Mouse (Mus musculus) embryonic facial prominence, embryonic 15.5 days (tissue): ENCODE data around the gene Shank1. TPM values are rescaled to one million over a fixed set of nuclear protein-coding genes. Genes with fewer than 3 reads are reported as not detected.

ENCODE experiments used
- ATAC-seq: fragments of 200-750 bp; cut with Nextera tagmentation; 2 replicates; pipeline ENCODE4 v1.8.0; 2017; ENCODE audit warnings: low read depth, moderate TSS enrichment; ENCODE audit not compliant: insufficient number of reproducible peaks, low FRiP score, low TSS enrichment
- H3K27ac ChIP-seq: fragments of 300-500 bp; sonication (generic); replicated peaks from 2 replicates; pipeline ENCODE4 v1.5.1; 2015; ENCODE audit warnings: mild to moderate bottlenecking, inconsistent platforms
- H3K27me3 ChIP-seq: fragments of 300-500 bp; sonication (generic); 2 replicates; pipeline ENCODE4 v1.6.1; 2015; ENCODE audit warnings: inconsistent platforms
- H3K36me3 ChIP-seq: fragments of 300-500 bp; sonication (generic); 2 replicates; pipeline ENCODE4 v1.6.1; 2015; ENCODE audit warnings: mild to moderate bottlenecking, inconsistent platforms
- H3K4me1 ChIP-seq: fragments of 300-500 bp; sonication (generic); 2 replicates; pipeline ENCODE4 v1.6.1; 2015; ENCODE audit warnings: inconsistent platforms
- H3K4me2 ChIP-seq: fragments of 300-500 bp; sonication (generic); replicated peaks from 2 replicates; pipeline ENCODE4 v1.6.1; 2015; ENCODE audit warnings: mild to moderate bottlenecking, inconsistent platforms
- H3K4me3 ChIP-seq: fragments of 300-500 bp; sonication (generic); replicated peaks from 2 replicates; pipeline ENCODE4 v1.5.1; 2015; ENCODE audit warnings: mild to moderate bottlenecking, inconsistent platforms
- H3K9ac ChIP-seq: fragments of 300-500 bp; sonication (generic); 2 replicates; pipeline ENCODE4 v1.6.1; 2015; ENCODE audit warnings: inconsistent platforms
- H3K9me3 ChIP-seq: fragments of 300-500 bp; sonication (generic); replicated peaks from 2 replicates; pipeline ENCODE4 v1.6.1; 2016; ENCODE audit warnings: inconsistent platforms
- WGBS: fragments of 180-500 bp; shearing (Covaris S2); methylation state at CpG from one replicate; pipeline ENCODE4 v1.1.7; 2015; 5-methylcytosine and 5-hydroxymethylcytosine counted together
- polyA plus RNA-seq: library from polyadenylated mRNA; unstranded; fragments of >200 nt; fragmentation: Nextera tagmentation; extraction: Ambion mirVana; gene quantifications from 2 replicates; pipeline ENCODE4 v1.2.1, GENCODE M21; 2015

Shank1 gene
- polyA plus RNA-seq, 1 experiment from 2014 or later: 6.1 TPM

- Histone ChIP-seq H3K9me3 (no peaks in the 10 kb centered on the region), H3K27ac (no peak overlapping the region), H3K4me2 (no peak overlapping the region), H3K4me3 (no peak overlapping the region), H3K27me3 (0 out of 2 replicates have a peak, but pooled peaks cover under 1% of the 10 kb centered on the region), H3K4me1 (no peaks in the 10 kb centered on the region), H3K36me3 (peaks cover 25% of the 10 kb centered on the region; the same call in 1 of the 2 replicates), H3K9ac (no peak overlapping the region)
- 58% methylated on average over 8 of the region's 8 CpGs for WGBS
- ATAC-seq: no peak
Observed at GRCm38 (mm10) chr7:44320886-44321285, 10.8 kb downstream of the Shank1 start.

- H3K4me2 ChIP-seq: no peak overlapping the region
- ATAC-seq: no peak
- peaks cover 25% of the 10 kb centered on the region; the same call in 1 of the 2 replicates for H3K36me3 ChIP-seq
- H3K9me3 ChIP-seq: no peaks in the 10 kb centered on the region
- no peak overlapping the region for H3K4me3 ChIP-seq
- H3K9ac ChIP-seq: no peak overlapping the region
- H3K27me3 ChIP-seq: peaks cover 11% of the 10 kb centered on the region
- H3K27ac ChIP-seq: no peak overlapping the region
- no peaks in the 10 kb centered on the region for H3K4me1 ChIP-seq
- 95% methylated on average over 1 of the region's 1 CpGs for WGBS
Observed at GRCm38 (mm10) chr7:44322290-44322689, 12.2 kb downstream of the Shank1 start.

DNA sequence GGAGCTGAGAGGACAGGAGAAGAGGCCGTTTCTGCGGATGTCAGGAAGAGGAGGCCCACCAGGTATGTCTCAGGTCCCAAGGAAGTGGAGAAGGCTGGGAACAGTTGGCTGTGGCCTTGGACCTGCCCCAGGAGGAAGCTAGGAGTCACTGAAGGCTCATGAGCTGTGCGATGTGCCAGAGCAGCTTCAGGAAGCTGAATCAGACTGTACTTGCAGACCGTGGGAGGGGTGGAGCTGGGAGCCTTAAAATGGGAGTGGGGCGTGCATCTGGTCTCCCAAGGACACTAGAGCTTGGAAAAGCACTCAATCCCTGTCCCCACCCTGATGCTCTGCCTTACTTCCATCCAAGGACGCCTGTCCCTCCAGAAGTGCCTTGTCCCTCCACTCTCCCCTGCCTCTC, 16.6 kb downstream of the Shank1 start:
- 69% methylated on average over 6 of the region's 6 CpGs for WGBS
- Histone ChIP-seq H3K27ac (no peak overlapping the region), H3K9me3 (no peaks in the 10 kb centered on the region), H3K4me1 (no peaks in the 10 kb centered on the region), H3K4me2 (no peak overlapping the region), H3K27me3 (peaks cover 17% of the 10 kb centered on the region), H3K36me3 (peaks cover 8% of the 10 kb centered on the region; the same call in 1 of the 2 replicates), H3K4me3 (no peak overlapping the region), H3K9ac (no peak overlapping the region)
- no peak for ATAC-seq

GRCm38 (mm10) chr7:44332336-44332735, 22.3 kb downstream of the Shank1 start:
- WGBS: 54% methylated on average over 3 of the region's 3 CpGs
- no peaks in the 10 kb centered on the region for H3K36me3 ChIP-seq
- no peak overlapping the region for H3K9ac ChIP-seq
- H3K4me2 ChIP-seq: no peak overlapping the region
- no peak for ATAC-seq
- no peak overlapping the region for H3K27ac ChIP-seq
- no peaks in the 10 kb centered on the region for H3K9me3 ChIP-seq
- no peak overlapping the region for H3K4me3 ChIP-seq
- peaks cover 50% of the 10 kb centered on the region for H3K27me3 ChIP-seq
- H3K4me1 ChIP-seq: peaks cover 13% of the 10 kb centered on the region

GRCm38 (mm10) chr7:44334139-44334538, 24.1 kb downstream of the Shank1 start:
- H3K4me3 ChIP-seq: no peak overlapping the region
- H3K27me3 ChIP-seq: peaks cover 68% of the 10 kb centered on the region
- whole genome bisulfite sequencing: 58% methylated on average over 14 of the region's 14 CpGs
- no peak overlapping the region for H3K4me2 ChIP-seq
- no peaks in the 10 kb centered on the region for H3K9me3 ChIP-seq
- no peak for ATAC-seq
- no peaks in the 10 kb centered on the region for H3K36me3 ChIP-seq
- H3K27ac ChIP-seq: no peak overlapping the region
- no peak overlapping the region for H3K9ac ChIP-seq
- H3K4me1 ChIP-seq: peaks cover 13% of the 10 kb centered on the region

DNA sequence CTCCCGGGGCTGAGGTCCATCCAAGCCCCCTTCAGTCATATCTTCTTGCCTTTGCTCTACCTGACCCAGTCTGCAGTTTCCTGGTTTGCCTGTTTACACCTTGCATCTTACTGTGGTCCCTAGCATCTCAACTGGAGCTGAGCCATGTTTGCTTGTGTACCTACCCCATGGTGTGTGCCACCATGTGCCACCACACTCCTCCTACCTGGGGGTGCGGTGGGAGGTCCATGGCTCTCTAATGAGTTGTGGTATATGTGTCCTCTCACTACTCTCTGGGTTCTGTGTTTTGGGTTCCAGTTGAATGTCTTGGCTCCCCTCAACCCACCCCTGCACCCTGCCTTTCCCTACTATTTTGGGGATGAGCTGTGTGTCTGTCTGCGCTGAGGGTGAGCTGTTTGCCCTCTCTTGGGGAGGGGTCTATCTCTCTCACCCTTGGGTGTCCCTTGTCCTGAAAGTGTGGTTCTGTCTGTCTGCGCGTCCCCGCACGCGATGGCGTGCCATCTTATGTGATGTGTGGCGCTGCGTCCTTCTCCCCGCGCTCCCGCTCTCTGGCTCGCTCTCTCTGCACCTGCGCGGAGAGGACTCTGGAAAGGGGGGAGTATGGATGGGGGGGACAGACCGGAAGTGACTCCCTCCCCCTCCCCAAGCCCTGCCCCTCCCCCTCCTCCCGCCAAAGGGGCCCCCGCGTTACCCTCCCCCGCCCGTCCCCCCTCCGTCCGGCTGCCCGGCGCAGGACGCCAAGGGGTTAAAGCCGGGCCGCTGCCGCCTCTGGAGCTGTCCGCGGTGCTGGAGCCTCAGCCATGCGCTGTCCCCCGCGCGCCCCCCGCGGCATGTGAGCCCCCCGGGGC, 25.2 kb downstream of the Shank1 start:
- no peaks in the 10 kb centered on the region for H3K9me3 ChIP-seq
- ATAC-seq: no peak
- H3K4me1 ChIP-seq: peaks cover 13% of the 10 kb centered on the region
- WGBS: 5% methylated on average over 28 of the region's 40 CpGs
- peak overlapping the region; percentile 79 for H3K4me2 ChIP-seq
- H3K36me3 ChIP-seq: no peaks in the 10 kb centered on the region
- peaks cover 73% of the 10 kb centered on the region for H3K27me3 ChIP-seq
- H3K9ac ChIP-seq: no peak overlapping the region
- H3K27ac ChIP-seq: no peak overlapping the region
- peak overlapping the region; percentile 38 for H3K4me3 ChIP-seq

GRCm38 (mm10) chr7:44336046-44337021, 26.3 kb downstream of the Shank1 start:
- Histone ChIP-seq H3K9ac (no peak overlapping the region), H3K36me3 (no peaks in the 10 kb centered on the region), H3K27ac (no peak overlapping the region), H3K27me3 (peaks cover 80% of the 10 kb centered on the region), H3K4me1 (peaks cover 13% of the 10 kb centered on the region), H3K4me2 (peak overlapping the region; percentile 79), H3K9me3 (no peaks in the 10 kb centered on the region), H3K4me3 (peak overlapping the region; percentile 38)
- 3% methylated on average over 47 of the region's 54 CpGs for WGBS
- ATAC-seq: no peak

GRCm38 (mm10) chr7:44337121-44337849, 27.2 kb downstream of the Shank1 start:
- Histone ChIP-seq H3K36me3 (no peaks in the 10 kb centered on the region), H3K27me3 (peaks cover 84% of the 10 kb centered on the region), H3K4me3 (no peak overlapping the region), H3K9me3 (no peaks in the 10 kb centered on the region), H3K9ac (no peak overlapping the region), H3K4me2 (no peak overlapping the region), H3K27ac (no peak overlapping the region), H3K4me1 (peaks cover 13% of the 10 kb centered on the region)
- 4% methylated on average over 32 of the region's 32 CpGs for WGBS
- no peak for ATAC-seq

DNA sequence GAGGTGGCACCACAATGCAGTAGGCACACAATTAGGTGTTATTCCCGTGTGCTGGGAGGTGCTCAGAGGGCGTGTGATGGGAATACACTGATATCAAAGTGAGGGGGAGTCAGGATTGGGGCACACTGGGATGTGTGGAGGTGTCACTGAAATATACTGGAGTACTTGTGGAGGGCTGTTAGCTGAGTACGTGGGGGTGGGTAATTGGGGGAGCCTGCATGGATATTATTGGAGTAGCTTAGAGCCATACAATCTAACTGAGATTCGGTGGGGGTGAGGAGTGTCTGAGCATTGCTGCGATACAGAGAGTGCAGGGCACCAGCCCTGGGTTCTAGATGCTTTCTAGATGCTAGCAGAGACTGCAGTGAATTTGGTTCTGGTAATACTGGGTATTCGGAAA, 30.2 kb downstream of the Shank1 start:
- H3K4me3 ChIP-seq: no peak overlapping the region
- no peaks in the 10 kb centered on the region for H3K36me3 ChIP-seq
- no peak overlapping the region for H3K9ac ChIP-seq
- no peak for ATAC-seq
- peaks cover 12% of the 10 kb centered on the region for H3K4me1 ChIP-seq
- no peak overlapping the region for H3K27ac ChIP-seq
- H3K27me3 ChIP-seq: peaks cover 60% of the 10 kb centered on the region
- 60% methylated on average over 6 of the region's 6 CpGs for whole genome bisulfite sequencing
- no peak overlapping the region for H3K4me2 ChIP-seq
- H3K9me3 ChIP-seq: no peaks in the 10 kb centered on the region

DNA sequence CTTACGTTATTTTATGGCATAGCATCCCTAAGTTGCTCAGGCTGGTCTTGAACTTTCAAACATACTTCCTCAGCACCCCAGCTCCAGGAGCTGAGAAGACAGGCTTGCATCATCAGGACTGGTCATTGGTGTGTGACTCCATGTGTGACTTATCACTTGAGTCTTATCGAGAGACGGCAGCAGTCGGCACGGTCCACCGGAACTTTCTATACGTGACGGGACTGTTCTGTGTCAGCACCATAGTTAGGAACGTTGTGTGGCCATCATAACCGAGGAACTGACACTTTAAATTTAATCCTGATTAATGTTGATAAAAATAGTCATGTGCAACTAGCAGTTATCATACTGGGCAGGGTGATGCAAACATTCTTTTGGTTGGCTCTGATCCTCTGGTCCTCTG, 31.1 kb downstream of the Shank1 start:
- no peak for ATAC-seq
- Histone ChIP-seq H3K4me3 (no peak overlapping the region), H3K4me2 (no peak overlapping the region), H3K27me3 (peaks cover 51% of the 10 kb centered on the region), H3K27ac (no peak overlapping the region), H3K36me3 (no peaks in the 10 kb centered on the region), H3K4me1 (peaks cover 4% of the 10 kb centered on the region), H3K9me3 (no peaks in the 10 kb centered on the region), H3K9ac (no peak overlapping the region)
- WGBS: 86% methylated on average over 10 of the region's 10 CpGs

- Histone ChIP-seq H3K9me3 (no peaks in the 10 kb centered on the region), H3K27ac (no peak overlapping the region), H3K4me3 (no peak overlapping the region), H3K4me1 (no peaks in the 10 kb centered on the region), H3K27me3 (peaks cover 45% of the 10 kb centered on the region), H3K4me2 (no peak overlapping the region), H3K9ac (no peak overlapping the region), H3K36me3 (no peaks in the 10 kb centered on the region)
- ATAC-seq: no peak
- 63% methylated on average over 5 of the region's 5 CpGs for WGBS
Observed at GRCm38 (mm10) chr7:44341714-44342113, 31.7 kb downstream of the Shank1 start.
